Comparison of ENCODE assay signal across 8 mouse cellular contexts in genomic region chr3:33142398-33142797, GRCm38 (mm10). TPM values are rescaled to one million over a fixed set of nuclear protein-coding genes. Genes with fewer than 3 reads are reported as not detected.
DNase-seq lines count a peak whose midpoint lies in the region; ATAC-seq and TF ChIP-seq lines count a peak whose summit lies in the region.

No protein-coding gene starts in this region.

- ATAC-seq in heart, embryonic 15.5 days (replicated peaks; ENCODE audit: insufficient number of reproducible peaks, insufficient read depth, low FRiP score, low read depth) = peak; percentile 13; the same call in 1 of the 2 replicates
- peak; percentile 7 for ATAC-seq in forebrain, postnatal 0 days
- ATAC-seq in limb, embryonic 15.5 days (ENCODE audit: insufficient number of reproducible peaks, low FRiP score, low TSS enrichment, low read depth) = no peak
- ATAC-seq in erythroid progenitor cell, adult 5-6 weeks (replicated peaks; ENCODE audit: low FRiP score, poor library complexity, severe bottlenecking) = no peak

- 0 out of 2 replicates have a peak overlapping the region, but pooled peaks have one; percentile 31 for H3K9ac ChIP-seq in heart, embryonic 15.5 days
- H3K9ac ChIP-seq in forebrain, postnatal 0 days = peak overlapping the region; percentile 69
- H3K9ac ChIP-seq in limb, embryonic 15.5 days = no peak overlapping the region

- peaks cover 39% of the 10 kb centered on the region for H3K27me3 ChIP-seq in heart, embryonic 15.5 days
- peaks cover 3% of the 10 kb centered on the region for H3K27me3 ChIP-seq in forebrain, postnatal 0 days (ENCODE audit: insufficient read depth, low read length)
- peaks cover 32% of the 10 kb centered on the region for H3K27me3 ChIP-seq in limb, embryonic 15.5 days

- intact Hi-C loops in heart, postnatal 36 days (cut with DNase I) = no loop called here

- H3K36me3 ChIP-seq in heart, embryonic 15.5 days = no peaks in the 10 kb centered on the region
- H3K36me3 ChIP-seq in forebrain, postnatal 0 days (ENCODE audit: insufficient read depth) = no peaks in the 10 kb centered on the region
- H3K36me3 ChIP-seq in limb, embryonic 15.5 days = no peaks in the 10 kb centered on the region

- H3K9me3 ChIP-seq in heart, embryonic 15.5 days (replicated peaks) = no peaks in the 10 kb centered on the region
- H3K9me3 ChIP-seq in forebrain, postnatal 0 days (ENCODE audit: low read length) = no peaks in the 10 kb centered on the region
- H3K9me3 ChIP-seq in limb, embryonic 15.5 days = no peaks in the 10 kb centered on the region

- H3K27ac ChIP-seq in heart, embryonic 15.5 days = no peak overlapping the region
- H3K27ac ChIP-seq in forebrain, postnatal 0 days (ENCODE audit: low read depth, low read length) = no peak overlapping the region
- no peak overlapping the region for H3K27ac ChIP-seq in limb, embryonic 15.5 days

- TF ChIP-seq CTCF in forebrain, postnatal 0 days (IDR thresholded peaks at IDR 0.05; ENCODE audit: low read depth) = no peak

- under 1% methylated on average over 17 of the region's 17 CpGs for WGBS in heart, embryonic 15.5 days
- under 1% methylated on average over 17 of the region's 17 CpGs for WGBS in forebrain, postnatal 0 days
- under 1% methylated on average over 17 of the region's 17 CpGs for WGBS in limb, embryonic 15.5 days

- H3K4me1 ChIP-seq in heart, embryonic 15.5 days (replicated peaks) = peaks cover 7% of the 10 kb centered on the region
- H3K4me1 ChIP-seq in forebrain, postnatal 0 days (ENCODE audit: insufficient read depth) = no peaks in the 10 kb centered on the region
- H3K4me1 ChIP-seq in limb, embryonic 15.5 days = peaks cover 8% of the 10 kb centered on the region

- no peak for DNase-seq in heart, postnatal 36 days
- peak; percentile 4 to 5 for DNase-seq in adrenal gland, postnatal 36 days
- peak; percentile 24 for DNase-seq in forebrain, postnatal 0 days
- DNase-seq in testis, postnatal 10 days (ENCODE audit: low spot score) = peak; percentile 41
- no peak for DNase-seq in thymus, postnatal 36 days

- H3K4me3 ChIP-seq in heart, embryonic 15.5 days = peak overlapping the region; percentile 67
- peak overlapping the region; percentile 77 for H3K4me3 ChIP-seq in forebrain, postnatal 0 days (ENCODE audit: low read depth, low read length)
- H3K4me3 ChIP-seq in limb, embryonic 15.5 days = peak overlapping the region; percentile 64

- peak overlapping the region; percentile 89 for H3K4me2 ChIP-seq in heart, embryonic 15.5 days
- H3K4me2 ChIP-seq in forebrain, postnatal 0 days (ENCODE audit: low read depth) = peak overlapping the region; percentile 83
- peak overlapping the region; percentile 87 for H3K4me2 ChIP-seq in limb, embryonic 15.5 days

RNA-seq across cellular contexts. Expression of gene Pex5l, which starts 0.6 kb away (rescaled TPM):
- 0.04 TPM in 1 of 2 replicates, not detected in the other for polyA plus RNA-seq in heart, embryonic 15.5 days (2015; fragmentation: Nextera tagmentation; extraction: Ambion mirVana)
- total RNA-seq in heart, postnatal 36 days (2021) = under 1 TPM; 0.27 to 0.36 TPM
- 1 to 10 TPM; 1.1 to 3.6 TPM for total RNA-seq in adrenal gland, postnatal 36 days (2021)
- 23.9 and 32.7 TPM in 2 replicates for total RNA-seq in forebrain, postnatal 0 days (2014; rRNA removed)
- 2.6 and 3.3 TPM in 2 replicates for polyA plus RNA-seq in forebrain, postnatal 0 days (2015; fragmentation: Nextera tagmentation; extraction: Ambion mirVana)
- polyA plus RNA-seq in limb, embryonic 15.5 days (2015; fragmentation: Nextera tagmentation; extraction: Ambion mirVana) = 0.26 and 0.47 TPM in 2 replicates
- not detected in 2 replicates for total RNA-seq in erythroid progenitor cell, adult 5-6 weeks (2015; ENCODE audit: low replicate concordance)
- total RNA-seq in erythroid progenitor cell, adult 5-6 weeks (2017; ENCODE audit: low replicate concordance) = not detected in 2 replicates

Comparison
In these comparisons a context has a peak if more than half of its experiments do, and no peak if none do; other contexts are left out.
1. ATAC-seq: peak in heart, embryonic 15.5 days (single experiment) and forebrain, postnatal 0 days (single experiment); none in limb, embryonic 15.5 days (single experiment) and erythroid progenitor cell, adult 5-6 weeks (single experiment).
2. DNase-seq: peak in adrenal gland, postnatal 36 days (2 of 2), forebrain, postnatal 0 days (single experiment) and testis, postnatal 10 days (single experiment); none in heart, postnatal 36 days (0 of 2) and thymus, postnatal 36 days (0 of 2).
3. Peak in every context shown above with its lines, with median percentiles within 50 percentile points of each other: H3K4me2 ChIP-seq and H3K4me3 ChIP-seq.